Mouse (Mus musculus) bone marrow macrophage, adult 2 months (primary cell): ENCODE data around the gene Ssbp1. TPM values are rescaled to one million over a fixed set of nuclear protein-coding genes. Genes with fewer than 3 reads are reported as not detected.

Experiments used
- H3K27ac ChIP-seq: 2 replicates; pipeline ENCODE4 v1.5.1; 2012; ENCODE audit warnings: low read depth, low read length; ENCODE audit not compliant: insufficient read depth
- H3K4me1 ChIP-seq: 2 replicates; pipeline ENCODE4 v1.6.1; 2012; ENCODE audit warnings: low read length; ENCODE audit not compliant: control insufficient read depth, insufficient read depth
- H3K4me3 ChIP-seq: 2 replicates; pipeline ENCODE4 v1.5.1; 2012; ENCODE audit warnings: mild to moderate bottlenecking, low read length, moderate library complexity; ENCODE audit not compliant: insufficient read depth
- CTCF ChIP-seq: IDR thresholded peaks from 2 replicates; pipeline ENCODE4 v1.5.1; 2012; ENCODE audit warnings: low read depth, mild to moderate bottlenecking, low read length, moderate library complexity
- POLR2A ChIP-seq: IDR thresholded peaks from 2 replicates; pipeline ENCODE4 v1.6.1; 2012; ENCODE audit warnings: mild to moderate bottlenecking, low read depth, low read length, borderline replicate concordance
- polyA plus RNA-seq: library from polyadenylated mRNA; stranded (reverse); fragments of >200 nt; gene quantifications from 2 replicates; pipeline ENCODE4 v1.2.4, GENCODE M21; 2012; ENCODE audit not compliant: missing spikeins, insufficient read depth, insufficient read length

Gene Ssbp1
- polyA plus RNA-seq, 1 experiment = 49.8 TPM

DNA sequence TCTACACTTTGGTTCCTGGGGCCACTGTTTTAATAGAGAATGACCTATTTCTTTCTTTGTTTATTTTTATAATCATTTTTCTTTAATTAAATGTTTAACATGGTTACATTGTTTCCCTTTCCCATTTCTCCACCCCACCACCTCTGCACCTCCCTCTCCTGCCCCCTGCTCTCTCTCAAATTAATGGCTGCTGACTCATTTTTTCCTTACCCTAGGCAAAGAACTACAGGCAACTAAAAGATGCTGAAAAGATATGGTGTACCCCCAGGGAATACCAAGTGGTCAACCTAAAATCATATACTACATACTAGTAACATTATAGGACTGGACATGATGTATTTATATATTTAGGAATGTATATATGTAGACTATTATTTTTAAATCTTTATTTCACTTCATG, 22.5 kb upstream of the Ssbp1 start:
- TF ChIP-seq POLR2A (no peak), CTCF (no peak)
- H3K4me1 ChIP-seq = no peaks in the 10 kb centered on the region
- no peak overlapping the region for H3K27ac ChIP-seq
- no peak overlapping the region for H3K4me3 ChIP-seq

DNA sequence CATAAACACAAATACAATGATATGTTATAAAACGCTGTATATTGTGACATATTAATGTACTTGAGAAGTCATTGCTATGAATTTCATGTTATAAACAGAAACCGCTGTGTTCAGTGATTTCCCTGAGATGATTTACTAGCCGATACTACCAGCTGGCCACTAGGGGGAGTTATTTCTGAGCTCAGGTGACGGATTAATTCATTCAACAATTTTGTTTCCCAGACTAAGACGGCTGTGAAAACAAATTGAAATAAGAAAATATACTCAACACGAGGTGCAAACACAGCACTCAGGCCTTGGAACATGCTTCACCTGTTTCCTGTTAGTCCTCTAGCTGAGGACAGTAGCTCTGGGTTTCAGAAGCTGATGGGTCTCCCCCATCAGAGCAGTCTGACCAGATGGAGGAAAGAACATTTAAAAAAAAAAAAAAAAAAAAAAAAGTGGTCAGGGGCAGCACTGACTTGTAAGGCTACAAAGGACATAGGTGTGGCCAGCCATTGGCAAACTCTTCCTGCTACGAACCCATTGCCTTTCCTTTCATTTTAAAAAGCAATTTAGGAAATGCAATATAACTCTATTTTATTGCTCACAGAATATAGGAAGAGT, 16.6 kb upstream of the Ssbp1 start:
- Histone ChIP-seq H3K27ac (no peak overlapping the region), H3K4me1 (no peaks in the 10 kb centered on the region), H3K4me3 (no peak overlapping the region)
- TF ChIP-seq POLR2A (no peak), CTCF (no peak)

GRCm38 (mm10) chr6:40465710-40466109, 5.4 kb upstream of the Ssbp1 start:
- TF ChIP-seq POLR2A (no peak), CTCF (no peak)
- Histone ChIP-seq H3K27ac (no peak overlapping the region), H3K4me3 (no peak overlapping the region), H3K4me1 (peaks cover 2% of the 10 kb centered on the region; the same call in 1 of the 2 replicates)

GRCm38 (mm10) chr6:40471720-40472010, 513 bp downstream of the Ssbp1 start:
- TF ChIP-seq CTCF = no peak
- no peak for TF ChIP-seq POLR2A
- Histone ChIP-seq H3K4me3 (peak overlapping the region; percentile 75), H3K27ac (peak overlapping the region; percentile 91), H3K4me1 (peaks cover 17% of the 10 kb centered on the region)

- Histone ChIP-seq H3K27ac (peak overlapping the region; percentile 20), H3K4me3 (no peak overlapping the region), H3K4me1 (peaks cover 15% of the 10 kb centered on the region)
- TF ChIP-seq CTCF = no peak
- no peak for TF ChIP-seq POLR2A
Measured at GRCm38 (mm10) chr6:40476132-40476531, 5.0 kb downstream of the Ssbp1 start.

DNA sequence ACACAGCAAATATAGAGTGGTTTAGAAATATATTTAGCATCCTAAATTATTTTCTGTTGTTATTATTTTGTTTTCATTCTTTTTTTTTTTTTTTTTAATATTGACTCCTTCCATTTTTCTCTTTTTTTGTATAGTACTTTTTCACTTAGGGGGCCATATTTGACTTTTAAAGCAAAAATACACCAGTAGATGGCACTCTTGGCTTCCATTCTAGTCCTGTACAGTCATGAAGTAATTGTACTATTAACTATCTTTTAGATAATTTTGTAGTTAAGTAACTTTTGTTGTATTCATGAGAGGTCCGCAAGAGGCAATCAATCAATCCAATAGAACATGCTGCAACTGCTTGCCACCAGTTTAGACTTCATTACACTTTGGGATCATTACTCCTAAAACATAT, 8.6 kb downstream of the Ssbp1 start:
- Histone ChIP-seq H3K4me3 (no peak overlapping the region), H3K27ac (no peak overlapping the region), H3K4me1 (peaks cover 5% of the 10 kb centered on the region)
- TF ChIP-seq CTCF (no peak), POLR2A (no peak)

DNA sequence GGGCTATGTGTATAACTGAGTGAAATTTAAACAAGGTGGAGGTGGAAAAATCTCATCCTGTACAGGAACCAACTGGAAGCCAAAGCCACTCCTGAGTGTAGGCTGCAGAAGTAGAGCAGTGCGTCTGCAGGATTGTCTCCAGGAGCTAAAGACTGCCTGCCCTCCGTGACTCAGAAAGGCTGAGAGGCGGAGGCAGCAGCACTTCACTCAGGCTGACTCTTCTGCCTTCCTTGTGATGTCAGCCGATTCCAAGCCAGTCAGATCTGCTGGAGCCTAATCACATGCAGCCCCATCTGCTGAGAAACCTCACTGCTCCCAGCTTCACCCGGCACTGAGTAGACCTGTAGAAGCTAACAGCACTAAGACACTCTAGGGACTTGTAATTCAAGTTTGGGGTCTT, 11.2 kb downstream of the Ssbp1 start:
- H3K27ac ChIP-seq = no peak overlapping the region
- no peaks in the 10 kb centered on the region for H3K4me1 ChIP-seq
- TF ChIP-seq POLR2A = no peak
- TF ChIP-seq CTCF = no peak
- H3K4me3 ChIP-seq = no peak overlapping the region

DNA sequence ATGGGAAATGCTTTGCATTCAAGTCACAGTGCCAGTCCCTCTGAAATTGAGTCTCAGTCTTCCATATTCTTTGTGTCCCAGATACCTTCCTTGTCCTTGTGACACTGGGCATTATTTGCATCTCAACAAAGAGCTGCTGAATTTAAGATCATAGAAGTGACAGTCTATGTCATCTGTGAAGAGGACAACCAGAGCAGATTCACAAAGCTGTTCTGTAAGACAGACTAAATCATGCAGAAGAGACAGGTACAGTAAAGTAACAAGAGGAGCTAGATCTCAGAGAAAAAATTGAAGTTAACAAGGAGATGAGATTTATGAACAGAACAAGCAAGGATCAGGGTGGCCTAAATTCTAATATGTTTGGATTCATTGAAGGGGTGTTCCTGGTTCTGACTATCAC, 19.8 kb downstream of the Ssbp1 start, which contains the start of gene Tas2r137:
Gene Tas2r137, plus strand, starts transcription at position 301 of the 400 bp plus-strand sequence.
- H3K27ac ChIP-seq = no peak within 1 kb of the TSS

DNA sequence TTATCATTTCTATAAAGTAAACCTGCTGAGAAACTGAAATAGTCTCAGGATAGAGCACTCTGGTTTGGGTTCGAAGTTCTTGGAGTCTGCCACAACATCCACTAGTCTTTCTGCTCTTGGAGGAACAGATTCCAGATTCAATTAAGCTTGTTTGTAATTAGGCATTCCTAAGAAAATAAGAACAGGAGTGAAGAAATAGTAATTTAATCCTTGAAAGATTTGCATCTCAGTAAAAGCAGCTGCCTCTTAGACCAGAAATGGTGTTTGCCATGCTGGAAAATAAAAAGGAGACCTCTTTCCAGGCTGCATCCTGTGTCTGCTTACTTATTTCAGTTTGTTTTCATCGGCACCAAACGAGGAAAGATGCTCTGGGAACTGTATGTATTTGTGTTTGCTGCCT, 22.1 kb downstream of the Ssbp1 start, which contains the start of gene Tas2r108:
Gene Tas2r108, plus strand, starts transcription at position 301 of the 400 bp plus-strand sequence.
- Histone ChIP-seq H3K27ac (no peak within 1 kb of the TSS), H3K4me1 (no peaks in the 10 kb centered on the region), H3K4me3 (no peak within 1 kb of the TSS)
- no peak for TF ChIP-seq CTCF
- TF ChIP-seq POLR2A = no peak

More for the DNA sequence above, 19.8 kb downstream of the Ssbp1 start, which contains the start of gene Tas2r137:
- TF ChIP-seq POLR2A (no peak), CTCF (no peak)
- Histone ChIP-seq H3K4me1 (no peaks in the 10 kb centered on the region), H3K4me3 (no peak within 1 kb of the TSS)

- no peak within 1 kb of the TSS for H3K27ac ChIP-seq
- H3K4me3 ChIP-seq = no peak within 1 kb of the TSS
- TF ChIP-seq CTCF (no peak), POLR2A (no peak)
- peaks cover 3% of the 10 kb centered on the region for H3K4me1 ChIP-seq
Measured at GRCm38 (mm10) chr6:40519408-40519807, 48.3 kb downstream of the Ssbp1 start, which contains the start of gene Prss37. Gene Prss37 (minus strand): TSS chr6:40519508.

Other genes with a start within 250 kb of the Ssbp1 start
- 8.1 and 10.1 TPM in 2 replicates for gene Agk, start 146.2 kb upstream of the Ssbp1 start, polyA plus RNA-seq
- gene E330009J07Rik, start 35.2 kb upstream of the Ssbp1 start, polyA plus RNA-seq = 3.2 and 3.8 TPM in 2 replicates
- not detected in 2 replicates for gene Wee2, start 32.3 kb upstream of the Ssbp1 start, polyA plus RNA-seq
- gene Tas2r137, start 19.9 kb downstream of the Ssbp1 start, polyA plus RNA-seq = not detected in 2 replicates
- not detected in 2 replicates for gene Tas2r108, start 22.2 kb downstream of the Ssbp1 start, polyA plus RNA-seq
- not detected in 2 replicates for gene Prss37, start 48.2 kb downstream of the Ssbp1 start, polyA plus RNA-seq
- not detected in 2 replicates for gene Olfr461, start 83.7 kb downstream of the Ssbp1 start, polyA plus RNA-seq
- not detected in 2 replicates for gene Olfr460, start 98.1 kb downstream of the Ssbp1 start, polyA plus RNA-seq
- 49.9 and 57.2 TPM in 2 replicates for gene Clec5a, start 114.5 kb downstream of the Ssbp1 start, polyA plus RNA-seq
- not detected in 2 replicates for gene Tas2r138, start 142.0 kb downstream of the Ssbp1 start, polyA plus RNA-seq
- gene Mgam, start 157.5 kb downstream of the Ssbp1 start, polyA plus RNA-seq = 0.16 and 0.24 TPM in 2 replicates